11 mouse cellular contexts compared by ENCODE assay signal in genomic region chr19:40702406-40702805, GRCm38 (mm10). TPM values are rescaled to one million over a fixed set of nuclear protein-coding genes. Genes with fewer than 3 reads are reported as not detected.
DNase-seq lines count a peak whose midpoint lies in the region; ATAC-seq lines count a peak whose summit lies in the region.
"Had no signal": no experiment of that assay in that cellular context is flagged by ENCODE, and none has a peak within 500 bp of the region (broad histone marks: within the 10 kb centered on the region; RNA-seq: fewer than 3 reads in every experiment).

No protein-coding gene starts in this region.

- no peaks in the 10 kb centered on the region for H3K9me3 ChIP-seq in limb, embryonic 11.5 days (ENCODE audit: control insufficient read depth, low read length)
- H3K9me3 ChIP-seq in limb, embryonic 10.5 days (replicated peaks), result no peaks in the 10 kb centered on the region
- no peaks in the 10 kb centered on the region for H3K9me3 ChIP-seq in neural tube, embryonic 15.5 days (replicated peaks)
- H3K9me3 ChIP-seq: embryonic facial prominence, embryonic 12.5 days; limb, embryonic 12.5 days had no signal

- H3K27ac ChIP-seq in limb, embryonic 11.5 days (replicated peaks; ENCODE audit: low read depth, low read length), result no peak overlapping the region
- H3K27ac ChIP-seq in limb, embryonic 10.5 days, result no peak overlapping the region
- H3K27ac ChIP-seq in neural tube, embryonic 15.5 days (replicated peaks), result 0 out of 2 replicates have a peak overlapping the region, but pooled peaks have one; percentile 24
- H3K27ac ChIP-seq: embryonic facial prominence, embryonic 12.5 days; limb, embryonic 12.5 days had no signal

- no peaks in the 10 kb centered on the region for H3K27me3 ChIP-seq in limb, embryonic 11.5 days (ENCODE audit: control insufficient read depth, insufficient read depth, low read length)
- no peaks in the 10 kb centered on the region for H3K27me3 ChIP-seq in limb, embryonic 10.5 days (ENCODE audit: low read depth, poor library complexity, severe bottlenecking)
- no peaks in the 10 kb centered on the region for H3K27me3 ChIP-seq in neural tube, embryonic 15.5 days (replicated peaks)
- H3K27me3 ChIP-seq: embryonic facial prominence, embryonic 12.5 days; limb, embryonic 12.5 days had no signal

- no peak for ATAC-seq in limb, embryonic 11.5 days (ENCODE audit: insufficient number of reproducible peaks, low FRiP score, low TSS enrichment, low read depth)
- peak; percentile 53; the same call in 1 of the 2 replicates for ATAC-seq in neural tube, embryonic 15.5 days (ENCODE audit: low FRiP score)
- ATAC-seq in erythroid progenitor cell, adult 5-6 weeks (replicated peaks; ENCODE audit: low FRiP score, poor library complexity, severe bottlenecking), result no peak

- H3K4me2 ChIP-seq in limb, embryonic 11.5 days (ENCODE audit: low read depth, severe bottlenecking), result no peak overlapping the region
- no peak overlapping the region for H3K4me2 ChIP-seq in neural tube, embryonic 15.5 days
- H3K4me2 ChIP-seq: embryonic facial prominence, embryonic 12.5 days; limb, embryonic 12.5 days had no signal

- H3K36me3 ChIP-seq in limb, embryonic 11.5 days (ENCODE audit: control insufficient read depth, insufficient read depth, low read length), result no peaks in the 10 kb centered on the region
- H3K36me3 ChIP-seq in limb, embryonic 10.5 days, result no peaks in the 10 kb centered on the region
- H3K36me3 ChIP-seq in neural tube, embryonic 15.5 days, result no peaks in the 10 kb centered on the region
- H3K36me3 ChIP-seq: embryonic facial prominence, embryonic 12.5 days; limb, embryonic 12.5 days had no signal

- 0 out of 2 replicates have a peak overlapping the region, but pooled peaks have one; percentile 7 for H3K9ac ChIP-seq in limb, embryonic 11.5 days (ENCODE audit: low read length)
- H3K9ac ChIP-seq in neural tube, embryonic 15.5 days (replicated peaks), result no peak overlapping the region
- H3K9ac ChIP-seq: embryonic facial prominence, embryonic 12.5 days; limb, embryonic 12.5 days had no signal

- H3K4me3 ChIP-seq in limb, embryonic 11.5 days (ENCODE audit: low read depth, low read length), result no peak overlapping the region
- H3K4me3 ChIP-seq in limb, embryonic 10.5 days, result no peak overlapping the region
- no peak overlapping the region for H3K4me3 ChIP-seq in neural tube, embryonic 15.5 days (replicated peaks)
- H3K4me3 ChIP-seq: embryonic facial prominence, embryonic 12.5 days; limb, embryonic 12.5 days had no signal

- 74% methylated on average over 4 of the region's 4 CpGs for WGBS in limb, embryonic 11.5 days
- WGBS in limb, embryonic 10.5 days, result 81% methylated on average over 4 of the region's 4 CpGs
- 39% methylated on average over 4 of the region's 4 CpGs for WGBS in neural tube, embryonic 15.5 days

- H3K4me1 ChIP-seq in limb, embryonic 11.5 days (ENCODE audit: control insufficient read depth, insufficient read depth, low read length), result no peaks in the 10 kb centered on the region
- no peaks in the 10 kb centered on the region for H3K4me1 ChIP-seq in limb, embryonic 10.5 days
- peaks cover 8% of the 10 kb centered on the region for H3K4me1 ChIP-seq in neural tube, embryonic 15.5 days
- H3K4me1 ChIP-seq: embryonic facial prominence, embryonic 12.5 days had no signal

- no peak for DNase-seq in limb, embryonic 11.5 days (ENCODE audit: low spot score)
- DNase-seq in limb, embryonic 10.5 days (ENCODE audit: low spot score), result no peak
- DNase-seq in frontal cortex, postnatal 10 days (ENCODE audit: low spot score in 2 of 2), result peak; percentile 45 to 46
- DNase-seq in layer of hippocampus, adult 9-11 months, result peak; percentile 79
- no peak for DNase-seq in cerebellum, postnatal 25 days

RNA-seq across cellular contexts. Expression of gene Cc2d2b, which starts 46.1 kb away (rescaled TPM):
- polyA plus RNA-seq in limb, embryonic 11.5 days (2014; fragmentation: Nextera tagmentation; extraction: Ambion mirVana), result 0.12 TPM in 1 of 2 replicates, not detected in the other
- polyA plus RNA-seq in limb, embryonic 10.5 days (2016; fragmentation: Nextera tagmentation; extraction: Ambion mirVana), result 0.29 and 0.64 TPM in 2 replicates
- polyA plus RNA-seq in neural tube, embryonic 15.5 days (2015; fragmentation: Nextera tagmentation; extraction: Ambion mirVana), result 0.23 and 0.55 TPM in 2 replicates
- total RNA-seq in erythroid progenitor cell, adult 5-6 weeks (2015; ENCODE audit: low replicate concordance), result not detected in 2 replicates
- 3.0 TPM in 1 of 2 replicates, not detected in the other for total RNA-seq in erythroid progenitor cell, adult 5-6 weeks (2017; ENCODE audit: low replicate concordance)
- total RNA-seq: MEL; monocyte, adult 5-6 weeks had no signal

Comparison
In these comparisons a context has a peak if more than half of its experiments do, and no peak if none do; other contexts are left out.
1. DNase-seq: peak in frontal cortex, postnatal 10 days (2 of 2) and layer of hippocampus, adult 9-11 months (single experiment); none in limb, embryonic 11.5 days (single experiment), limb, embryonic 10.5 days (single experiment) and cerebellum, postnatal 25 days (0 of 2).